Mouse (Mus musculus) heart, embryonic 14.5 days (tissue): ENCODE measurements around the gene Zfp628. TPM values are rescaled to one million over a fixed set of nuclear protein-coding genes. Genes with fewer than 3 reads are reported as not detected.

Experiments used
- ATAC-seq: fragments of 200-750 bp; cut with Nextera tagmentation; 2 replicates; pipeline ENCODE4 v1.8.0; 2017; ENCODE audit warnings: low read depth, moderate TSS enrichment; ENCODE audit not compliant: insufficient number of reproducible peaks, insufficient read depth, low FRiP score
- H3K27ac ChIP-seq, 2 experiments: fragments of 200-500 bp in 1 of 2; fragments of 300-500 bp in 1 of 2; sonication (generic) in 1 of 2; replicated peaks in 1 of 2; 2 replicates each; pipeline ENCODE4 v1.5.1; 2012 to 2014; ENCODE audit warnings: low read depth in 2 of 2, low read length in 2 of 2, control low read depth in 1 of 2, mild to moderate bottlenecking in 1 of 2, mixed read lengths in 1 of 2; ENCODE audit not compliant: control insufficient read depth in 1 of 2, insufficient read depth in 1 of 2
- H3K27me3 ChIP-seq: fragments of 300-500 bp; sonication (generic); 2 replicates; pipeline ENCODE4 v1.6.1; 2014; ENCODE audit warnings: mild to moderate bottlenecking, low read length, control low read depth; ENCODE audit not compliant: control insufficient read depth, insufficient read depth
- H3K36me3 ChIP-seq: fragments of 300-500 bp; sonication (generic); 2 replicates; pipeline ENCODE4 v1.6.1; 2014; ENCODE audit warnings: mild to moderate bottlenecking, control low read depth, low read length, mixed read lengths; ENCODE audit not compliant: control insufficient read depth, insufficient read depth
- H3K4me1 ChIP-seq, 2 experiments: fragments of 200-500 bp in 1 of 2; fragments of 300-500 bp in 1 of 2; sonication (generic) in 1 of 2; 2 replicates each; pipeline ENCODE4 v1.6.1; 2012 to 2014; ENCODE audit warnings: low read length in 2 of 2, control low read depth in 1 of 2, mixed read lengths in 1 of 2; ENCODE audit not compliant: control insufficient read depth in 2 of 2, insufficient read depth in 2 of 2
- H3K4me2 ChIP-seq: fragments of 300-500 bp; sonication (generic); 2 replicates; pipeline ENCODE4 v1.6.1; 2014; ENCODE audit warnings: mild to moderate bottlenecking, low read length
- H3K4me3 ChIP-seq, 2 experiments: fragments of 200-500 bp in 1 of 2; fragments of 300-500 bp in 1 of 2; sonication (generic) in 1 of 2; 2 replicates each; pipeline ENCODE4 v1.5.1; 2012 to 2014; ENCODE audit warnings: low read length in 2 of 2, mild to moderate bottlenecking in 2 of 2, control low read depth in 1 of 2, low read depth in 1 of 2, moderate library complexity in 1 of 2; ENCODE audit not compliant: control insufficient read depth in 1 of 2, insufficient read depth in 1 of 2
- H3K9ac ChIP-seq: fragments of 300-500 bp; sonication (generic); 2 replicates; pipeline ENCODE4 v1.6.1; 2014; ENCODE audit warnings: mild to moderate bottlenecking, low read length
- H3K9me3 ChIP-seq: fragments of 300-500 bp; sonication (generic); 2 replicates; pipeline ENCODE4 v1.6.1; 2016; ENCODE audit warnings: low read length, control low read depth; ENCODE audit not compliant: control insufficient read depth
- WGBS: fragments of 180-500 bp; shearing (Covaris S2); extraction: QIAGEN DNeasy Blood & Tissue Kit; methylation state at CpG from one replicate; pipeline ENCODE4 v1.1.7; 2014; 5-methylcytosine and 5-hydroxymethylcytosine counted together
- polyA plus RNA-seq: library from polyadenylated mRNA; unstranded; fragments of >200 nt; fragmentation: Nextera tagmentation; extraction: Ambion mirVana; gene quantifications from 2 replicates; pipeline ENCODE4 v1.2.1, GENCODE M21; 2014

Zfp628 gene
- polyA plus RNA-seq, 1 experiment from 2014 or later, result 3.1 TPM

DNA sequence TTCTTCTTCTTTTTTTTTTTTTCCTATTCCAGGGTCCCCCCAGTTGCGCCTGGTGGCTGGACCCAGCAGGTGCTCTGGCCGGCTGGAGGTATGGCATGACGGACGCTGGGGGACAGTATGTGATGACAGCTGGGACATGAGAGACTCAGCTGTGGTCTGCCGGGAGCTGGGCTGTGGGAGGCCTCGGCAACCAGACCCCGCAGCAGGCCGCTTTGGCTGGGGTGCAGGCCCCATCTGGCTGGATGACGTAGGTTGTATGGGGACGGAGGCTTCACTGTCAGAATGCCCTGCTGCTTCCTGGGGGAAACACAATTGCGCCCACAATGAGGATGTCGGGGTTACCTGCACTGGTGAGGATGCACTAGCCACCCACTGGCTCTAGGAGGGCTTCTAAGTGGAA is 18.1 kb downstream of the Zfp628 start:
- Histone ChIP-seq H3K4me3 (no peak overlapping the region), H3K4me2 (no peak overlapping the region), H3K27me3 (no peaks in the 10 kb centered on the region), H3K27ac (no peak overlapping the region), H3K9me3 (no peaks in the 10 kb centered on the region), H3K4me1 (no peaks in the 10 kb centered on the region), H3K9ac (no peak overlapping the region), H3K36me3 (no peaks in the 10 kb centered on the region)
- no peak for ATAC-seq
- WGBS, result 60% methylated on average over 12 of the region's 12 CpGs

DNA sequence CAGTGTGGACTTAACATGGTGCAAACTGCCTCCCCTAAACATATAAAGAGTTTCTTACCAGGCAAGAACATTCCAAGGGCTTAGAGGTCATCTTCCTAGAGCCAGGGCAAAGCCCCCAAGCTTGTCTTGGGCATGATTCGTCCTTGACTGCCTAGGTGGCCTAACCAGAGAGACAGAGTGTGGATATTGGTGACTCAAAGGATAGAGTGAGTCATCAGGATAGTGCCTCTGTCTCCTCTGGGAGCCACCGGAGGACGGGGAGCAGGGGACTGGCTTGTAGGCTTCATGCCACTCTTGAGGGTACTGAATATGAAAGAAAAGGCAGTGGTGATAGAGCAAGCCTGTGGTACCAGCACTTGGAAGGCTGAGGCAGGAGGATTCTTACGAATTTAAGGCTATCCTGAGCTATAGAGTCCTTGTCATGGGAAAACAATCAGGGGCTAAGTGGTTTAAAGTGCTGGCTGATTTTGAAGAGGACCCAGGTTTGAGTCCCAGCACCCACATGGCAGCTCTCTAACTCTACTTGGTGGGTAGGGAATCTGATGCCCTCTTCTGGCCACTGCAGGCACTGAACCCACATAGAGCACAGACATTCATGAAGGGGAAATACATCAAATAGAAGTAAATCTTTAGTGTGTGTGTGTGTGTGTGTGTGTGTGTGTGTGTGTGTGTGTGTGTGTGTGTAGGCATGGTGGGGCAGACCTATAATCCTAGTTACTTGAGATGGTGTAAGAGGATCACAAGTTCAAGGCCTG is 19.3 kb downstream of the Zfp628 start:
- Histone ChIP-seq H3K27me3 (no peaks in the 10 kb centered on the region), H3K9me3 (no peaks in the 10 kb centered on the region), H3K9ac (no peak overlapping the region), H3K27ac (no peak overlapping the region), H3K4me1 (no peaks in the 10 kb centered on the region), H3K36me3 (no peaks in the 10 kb centered on the region), H3K4me3 (no peak overlapping the region), H3K4me2 (no peak overlapping the region)
- 76% methylated on average over 4 of the region's 4 CpGs for WGBS
- ATAC-seq, result no peak

DNA sequence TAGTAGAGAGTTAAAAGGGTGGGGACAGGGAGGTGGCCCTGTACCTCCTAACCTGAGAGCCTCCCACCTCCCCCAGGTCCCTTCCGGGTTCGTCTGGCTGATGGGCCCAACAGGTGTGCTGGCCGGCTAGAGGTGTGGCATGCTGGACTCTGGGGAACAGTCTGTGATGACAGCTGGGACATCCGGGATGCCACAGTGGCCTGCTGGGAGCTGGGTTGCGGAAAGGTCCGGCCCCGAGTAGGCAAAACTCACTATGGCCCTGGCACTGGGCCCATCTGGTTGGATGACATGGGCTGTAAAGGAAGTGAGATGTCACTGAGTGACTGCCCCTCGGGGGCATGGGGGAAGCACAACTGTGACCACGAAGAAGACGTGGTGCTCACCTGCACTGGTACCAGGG is 21.8 kb downstream of the Zfp628 start:
- no peak overlapping the region for H3K9ac ChIP-seq
- ATAC-seq, result no peak
- WGBS, result 66% methylated on average over 10 of the region's 10 CpGs
- H3K27ac ChIP-seq, result no peak overlapping the region
- no peaks in the 10 kb centered on the region for H3K27me3 ChIP-seq
- no peak overlapping the region for H3K4me2 ChIP-seq
- no peak overlapping the region for H3K4me3 ChIP-seq
- H3K36me3 ChIP-seq, result no peaks in the 10 kb centered on the region
- H3K4me1 ChIP-seq, result no peaks in the 10 kb centered on the region
- H3K9me3 ChIP-seq, result no peaks in the 10 kb centered on the region

DNA sequence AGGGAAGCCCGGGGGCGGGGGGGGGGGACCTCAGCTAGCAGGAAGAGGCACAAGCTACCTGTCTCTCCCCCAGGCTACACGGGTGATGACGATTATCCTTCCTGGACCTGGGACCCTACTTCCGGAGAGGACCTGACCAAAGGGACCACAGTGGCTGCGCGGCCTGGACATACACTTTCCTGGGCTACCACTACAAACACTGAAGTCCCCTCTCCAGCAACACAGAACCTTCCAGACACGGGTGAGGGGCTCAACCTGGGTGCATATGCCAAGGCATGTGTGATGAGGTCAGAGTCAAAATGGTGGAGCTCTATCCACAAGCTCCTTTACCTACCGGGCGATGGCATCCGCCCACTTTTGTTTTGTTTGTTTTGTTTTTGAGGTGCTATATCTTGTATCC is 22.4 kb downstream of the Zfp628 start:
- no peak overlapping the region for H3K4me3 ChIP-seq
- no peak for ATAC-seq
- H3K27me3 ChIP-seq, result 0 out of 2 replicates have a peak, but pooled peaks cover 3% of the 10 kb centered on the region
- H3K4me2 ChIP-seq, result no peak overlapping the region
- H3K4me1 ChIP-seq, result no peaks in the 10 kb centered on the region
- H3K9ac ChIP-seq, result no peak overlapping the region; the same call in 1 of the 2 replicates
- H3K9me3 ChIP-seq, result no peaks in the 10 kb centered on the region
- WGBS, result 71% methylated on average over 10 of the region's 11 CpGs
- no peaks in the 10 kb centered on the region for H3K36me3 ChIP-seq
- H3K27ac ChIP-seq, result no peak overlapping the region

- no peaks in the 10 kb centered on the region for H3K9me3 ChIP-seq
- H3K27ac ChIP-seq, result no peak overlapping the region
- no peak for ATAC-seq
- H3K4me2 ChIP-seq, result no peak overlapping the region
- no peak overlapping the region for H3K9ac ChIP-seq
- 40% methylated on average over 2 of the region's 2 CpGs for WGBS
- no peak overlapping the region for H3K4me3 ChIP-seq
- peaks cover 0 to under 1% of the 10 kb centered on the region in 2 experiments; a peak in 1 of 4 replicates for H3K4me1 ChIP-seq
- 0 out of 2 replicates have a peak, but pooled peaks cover 5% of the 10 kb centered on the region for H3K27me3 ChIP-seq
- H3K36me3 ChIP-seq, result no peaks in the 10 kb centered on the region
Measured at GRCm38 (mm10) chr7:4938456-4938855, 23.4 kb downstream of the Zfp628 start.

- Histone ChIP-seq H3K27me3 (0 out of 2 replicates have a peak, but pooled peaks cover 5% of the 10 kb centered on the region), H3K36me3 (no peaks in the 10 kb centered on the region), H3K9ac (no peak overlapping the region), H3K27ac (no peak overlapping the region), H3K9me3 (no peaks in the 10 kb centered on the region), H3K4me1 (peaks cover 0 to 3% of the 10 kb centered on the region in 2 experiments; a peak in 1 of 4 replicates), H3K4me3 (no peak overlapping the region), H3K4me2 (no peak overlapping the region)
- WGBS, result 16% methylated on average over 9 of the region's 9 CpGs
- no peak for ATAC-seq
Measured at GRCm38 (mm10) chr7:4940068-4940479, 25.1 kb downstream of the Zfp628 start.

DNA sequence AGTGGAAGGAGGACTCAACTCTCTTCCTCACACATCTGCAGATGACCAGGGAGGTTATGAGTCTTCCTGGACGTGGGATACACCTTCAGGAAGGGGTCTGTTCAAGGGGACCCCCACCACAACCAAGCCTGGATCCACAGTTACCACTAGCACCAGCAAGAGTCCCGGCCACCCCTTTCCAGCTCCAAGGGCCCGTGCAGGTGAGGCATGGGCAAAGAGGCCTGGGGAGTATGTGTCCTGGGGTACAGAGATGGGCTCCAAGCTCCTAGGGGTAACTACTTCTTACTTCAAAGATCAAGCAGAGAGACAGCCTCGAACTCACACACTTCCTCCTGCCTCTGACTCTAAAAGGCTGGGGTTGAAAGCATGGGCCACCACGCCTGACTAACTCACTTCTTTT is 27.7 kb downstream of the Zfp628 start:
- H3K9ac ChIP-seq, result no peak overlapping the region
- no peaks in the 10 kb centered on the region for H3K9me3 ChIP-seq
- H3K4me3 ChIP-seq, result no peak overlapping the region
- H3K36me3 ChIP-seq, result no peaks in the 10 kb centered on the region
- no peak for ATAC-seq
- H3K4me2 ChIP-seq, result no peak overlapping the region
- H3K4me1 ChIP-seq, result peaks cover 0 to 3% of the 10 kb centered on the region in 2 experiments; a peak in 1 of 4 replicates
- 0 out of 2 replicates have a peak, but pooled peaks cover 5% of the 10 kb centered on the region for H3K27me3 ChIP-seq
- WGBS, result 34% methylated on average over 5 of the region's 5 CpGs
- no peak overlapping the region for H3K27ac ChIP-seq
